Mouse (Mus musculus) G1E-ER4 (cell line): Measurements from ENCODE around the gene Pla2g3. TPM values are rescaled to one million over a fixed set of nuclear protein-coding genes. Genes with fewer than 3 reads are reported as not detected.

ENCODE experiments used
- GATA1 ChIP-seq: IDR thresholded peaks from one replicate; pipeline ENCODE4 v1.8.0; 2012; ENCODE audit warnings: low read length, inconsistent platforms
- polyA plus RNA-seq: library from polyadenylated mRNA; stranded (reverse); fragments of >175 nt; gene quantifications from 2 replicates; pipeline ENCODE4 v1.2.3, GENCODE M21; 2012

Gene Pla2g3
- 0.02 TPM in 1 of 2 replicates, not detected in the other for polyA plus RNA-seq

- no peak for TF ChIP-seq GATA1
Observed at GRCm38 (mm10) chr11:3487952-3488570, at the start of gene Pla2g3. Gene Pla2g3, plus strand, starts transcription at chr11:3488284.

- no peak for TF ChIP-seq GATA1
Observed at GRCm38 (mm10) chr11:3441696-3442443, 46.2 kb upstream of the Pla2g3 start.

GRCm38 (mm10) chr11:3442677-3443076 lies 45.4 kb upstream of the Pla2g3 start:
- no peak for TF ChIP-seq GATA1

GRCm38 (mm10) chr11:3443091-3443490 lies 45.0 kb upstream of the Pla2g3 start:
- TF ChIP-seq GATA1: no peak

- TF ChIP-seq GATA1: no peak
Observed at GRCm38 (mm10) chr11:3444875-3445274, 43.2 kb upstream of the Pla2g3 start.

DNA sequence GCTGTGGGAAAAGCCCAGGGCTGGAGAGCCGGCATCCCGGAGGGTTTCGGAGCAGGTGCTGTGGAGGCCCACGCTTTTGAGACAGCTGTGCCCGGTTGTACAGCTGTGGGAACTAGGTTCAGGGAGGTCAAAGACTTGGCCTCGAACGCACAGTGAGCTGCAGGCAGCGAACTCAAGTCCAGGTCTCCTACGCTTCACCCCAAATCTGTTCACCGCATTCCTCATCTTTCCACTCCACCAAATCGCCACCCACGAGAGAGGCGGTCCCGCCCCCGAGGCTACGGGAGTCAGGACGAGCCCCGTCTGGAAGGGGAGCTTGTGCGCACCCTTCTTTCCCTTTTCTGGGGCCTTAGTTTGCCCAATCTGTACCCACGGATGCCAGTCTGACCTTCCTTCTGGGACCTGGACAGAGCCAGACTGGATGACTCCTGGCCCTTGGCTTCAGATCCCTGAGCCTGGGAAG lies 36.4 kb upstream of the Pla2g3 start:
- TF ChIP-seq GATA1: no peak

- TF ChIP-seq GATA1: no peak
Observed at GRCm38 (mm10) chr11:3452167-3452639, 35.9 kb upstream of the Pla2g3 start, which contains the start of gene Rnf185. Gene Rnf185, minus strand, starts transcription at chr11:3452363.

GRCm38 (mm10) chr11:3452769-3453168 lies 35.3 kb upstream of the Pla2g3 start:
- no peak for TF ChIP-seq GATA1

GRCm38 (mm10) chr11:3453467-3453866 lies 34.6 kb upstream of the Pla2g3 start:
- TF ChIP-seq GATA1: no peak

DNA sequence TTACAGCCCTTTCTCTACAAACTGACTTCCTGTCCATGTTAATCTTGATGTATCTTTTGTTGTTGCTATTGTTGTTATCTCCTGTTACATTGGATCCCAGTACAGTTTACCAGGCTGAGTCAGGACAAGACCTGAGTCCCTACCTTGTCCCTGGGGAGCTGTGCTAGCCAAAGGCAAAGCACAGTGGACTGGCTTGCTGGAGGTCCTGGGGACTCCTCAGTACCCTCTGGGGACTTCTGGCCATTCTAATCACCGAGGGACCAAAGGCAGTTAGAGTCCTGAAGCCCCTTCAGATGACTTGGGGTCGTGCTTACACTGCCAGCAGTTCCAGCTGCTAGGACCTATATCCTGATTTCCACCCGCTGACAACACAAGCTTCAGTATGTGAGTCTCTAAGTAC lies 33.6 kb upstream of the Pla2g3 start:
- no peak for TF ChIP-seq GATA1

DNA sequence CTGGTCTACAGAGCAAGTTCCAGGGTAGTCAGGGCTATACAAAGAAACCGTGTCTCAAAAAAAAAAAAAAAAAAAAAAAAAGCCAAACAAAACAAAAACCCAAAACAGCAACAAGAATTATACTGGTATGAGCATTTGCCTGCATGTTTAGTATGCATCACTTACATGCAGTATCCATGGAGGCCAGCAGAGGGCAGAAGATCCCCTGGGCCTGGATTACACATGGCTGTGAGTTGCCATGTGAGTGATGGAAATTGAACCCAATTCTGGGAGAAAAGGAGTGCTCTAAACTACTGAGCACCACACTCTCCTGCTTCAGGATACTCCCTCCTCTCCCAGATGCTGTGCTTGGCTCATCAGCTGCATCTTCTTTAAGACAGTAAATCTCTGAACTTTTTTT lies 31.7 kb upstream of the Pla2g3 start:
- TF ChIP-seq GATA1: no peak

- no peak for TF ChIP-seq GATA1
Observed at GRCm38 (mm10) chr11:3458428-3459104, 29.5 kb upstream of the Pla2g3 start.

- TF ChIP-seq GATA1: no peak
Observed at GRCm38 (mm10) chr11:3459105-3459468, 29.0 kb upstream of the Pla2g3 start.

DNA sequence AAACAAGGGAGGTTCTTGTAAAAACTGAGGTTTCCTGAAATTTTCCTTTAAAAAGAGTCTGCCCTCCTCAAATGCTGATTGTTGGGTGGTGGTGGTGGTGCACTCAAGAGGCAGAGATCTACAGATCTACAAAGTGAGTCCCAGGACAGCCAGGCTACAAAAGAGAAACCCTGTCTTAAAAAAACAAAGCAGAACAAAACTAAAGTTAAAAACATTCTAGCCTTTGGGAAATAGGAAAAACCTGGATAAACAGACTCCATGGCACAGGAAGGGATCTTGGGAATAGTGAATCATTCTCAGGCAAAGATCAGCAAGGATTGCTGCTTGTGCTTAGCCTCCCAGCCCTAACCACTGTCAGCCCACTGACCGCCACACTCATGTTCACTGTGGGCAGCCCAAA lies 25.2 kb upstream of the Pla2g3 start:
- TF ChIP-seq GATA1: no peak

DNA sequence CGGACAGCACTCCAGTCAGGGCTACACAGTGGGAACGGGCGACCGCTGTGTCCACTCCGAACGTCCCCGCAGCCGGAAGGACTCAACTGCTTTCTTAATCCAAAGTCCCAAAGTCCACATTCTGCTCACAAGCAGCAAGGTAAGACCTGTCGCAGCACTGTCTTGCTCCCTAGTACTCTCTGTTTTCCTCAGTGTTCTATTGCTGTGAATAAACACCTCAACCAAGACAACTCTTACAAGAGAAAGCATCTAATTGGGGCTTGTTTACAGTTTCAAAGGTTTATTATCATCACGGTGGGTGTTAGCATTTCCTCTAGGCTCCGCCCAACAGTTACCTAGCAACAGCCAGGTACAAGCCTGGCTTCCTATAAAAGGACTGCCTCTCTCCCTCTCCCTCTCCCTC lies 16.6 kb upstream of the Pla2g3 start:
- no peak for TF ChIP-seq GATA1

DNA sequence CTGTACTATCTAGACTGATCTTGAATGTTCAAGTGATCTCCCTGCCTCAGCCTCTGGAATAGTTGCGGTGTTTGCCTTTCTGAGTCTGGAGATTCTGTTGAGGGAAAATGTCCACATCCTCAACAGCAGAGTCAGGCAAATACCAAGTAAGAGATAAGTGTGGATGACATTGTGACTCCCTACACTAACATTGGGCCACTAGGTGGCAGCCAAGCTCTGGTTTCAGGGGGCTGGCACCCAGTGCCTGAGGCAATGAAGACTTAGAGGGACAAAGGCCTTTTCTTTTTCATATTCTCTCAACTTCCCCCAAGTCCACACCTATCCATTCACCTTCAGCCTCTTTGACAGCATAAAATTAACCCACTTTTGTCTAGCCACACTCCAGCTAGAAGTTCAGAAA lies 15.6 kb upstream of the Pla2g3 start:
- no peak for TF ChIP-seq GATA1
